Mouse (Mus musculus) G1E (cell line): ENCODE data around the gene Tmem132c.

Source experiments
- CTCF ChIP-seq: IDR thresholded peaks from 2 replicates; pipeline ENCODE4 v1.5.1; 2012; ENCODE audit warnings: low read depth, low read length, inconsistent platforms, mixed read lengths
- GATA1 ChIP-seq: IDR thresholded peaks from 2 replicates; pipeline ENCODE4 v1.6.1; 2012; ENCODE audit warnings: borderline replicate concordance, low read length, inconsistent platforms, mixed read lengths
- GATA2 ChIP-seq: IDR thresholded peaks from 2 replicates; pipeline ENCODE4 v1.6.1; 2012; ENCODE audit warnings: low read depth, low read length, inconsistent platforms, borderline replicate concordance
- POLR2AphosphoS5 ChIP-seq: IDR thresholded peaks from 2 replicates; pipeline ENCODE4 v1.6.1; 2012; ENCODE audit warnings: low read depth, low read length, inconsistent platforms; ENCODE audit not compliant: insufficient replicate concordance
- TAL1 ChIP-seq: conservative IDR thresholded peaks from 2 replicates; pipeline ENCODE4 v1.6.1; 2012; ENCODE audit warnings: low read depth, low read length, inconsistent platforms, mixed read lengths

DNA sequence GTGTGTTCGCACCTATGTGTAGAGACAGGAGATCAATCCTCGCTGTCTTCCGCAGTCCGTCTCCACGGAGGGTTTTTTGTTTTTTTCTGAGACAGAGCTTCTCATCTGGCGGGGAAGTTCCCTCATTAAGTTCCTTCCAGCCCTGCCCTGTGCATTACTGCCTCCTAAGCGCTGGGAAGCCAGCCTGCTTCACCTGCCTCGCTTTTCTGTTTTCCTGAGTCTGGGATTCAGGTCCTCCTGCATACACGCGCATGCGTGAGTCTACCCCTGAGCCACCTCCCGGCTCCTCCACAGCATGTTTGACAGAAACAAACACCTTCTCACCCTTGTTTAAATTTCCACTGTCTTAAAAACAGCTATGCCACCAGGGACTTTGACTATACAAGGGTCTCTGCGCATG lies 2.0 kb downstream of the Tmem132c start:
- TF ChIP-seq CTCF (no peak), GATA1 (no peak), POLR2AphosphoS5 (no peak), GATA2 (no peak), TAL1 (no peak)
